Mouse (Mus musculus) liver, adult 2 months (tissue): ENCODE data around the gene Pemt. TPM values are rescaled to one million over a fixed set of nuclear protein-coding genes. Genes with fewer than 3 reads are reported as not detected.

ENCODE experiments used
- DNase-seq: peaks from one replicate; pipeline ENCODE4 v3.0.0-alpha.2; 2011; ENCODE audit warnings: low read depth, low spot score; ENCODE audit errors: extremely low read depth
- H3K27ac ChIP-seq: fragments of 200-500 bp; replicated peaks from 2 replicates; pipeline ENCODE4 v1.5.1; 2012; ENCODE audit warnings: low read depth, mild to moderate bottlenecking, control low read depth, inconsistent platforms, low read length; ENCODE audit not compliant: insufficient read depth
- H3K27me3 ChIP-seq: fragments of 200-500 bp; 2 replicates; pipeline ENCODE4 v1.6.1; 2012; ENCODE audit warnings: mild to moderate bottlenecking, moderate library complexity, low read length, inconsistent platforms; ENCODE audit not compliant: control insufficient read depth, insufficient read depth
- H3K36me3 ChIP-seq: fragments of 200-500 bp; 2 replicates; pipeline ENCODE4 v1.6.1; 2012; ENCODE audit warnings: low read length, inconsistent platforms; ENCODE audit not compliant: control insufficient read depth, insufficient read depth
- H3K4me1 ChIP-seq: fragments of 200-500 bp; 2 replicates; pipeline ENCODE4 v1.6.1; 2011; ENCODE audit warnings: low read length; ENCODE audit not compliant: control insufficient read depth, insufficient read depth
- H3K4me3 ChIP-seq: fragments of 200-500 bp; 2 replicates; pipeline ENCODE4 v1.5.1; 2011; ENCODE audit warnings: low read depth, mild to moderate bottlenecking, control low read depth, low read length, moderate library complexity; ENCODE audit not compliant: insufficient read depth
- H3K79me2 ChIP-seq: fragments of 200-500 bp; 2 replicates; pipeline ENCODE4 v1.6.1; 2012; ENCODE audit warnings: inconsistent platforms, mild to moderate bottlenecking, low read length, moderate library complexity; ENCODE audit not compliant: control insufficient read depth, insufficient read depth
- H3K9ac ChIP-seq: fragments of 200-500 bp; 2 replicates; pipeline ENCODE4 v1.6.1; 2012; ENCODE audit warnings: low read depth, mild to moderate bottlenecking, control low read depth, inconsistent platforms, low read length
- CTCF ChIP-seq: fragments of 200-500 bp; IDR thresholded peaks from 2 replicates; pipeline ENCODE4 v1.5.1; 2011; ENCODE audit warnings: low read depth, low read length, control low read depth
- POLR2A ChIP-seq: fragments of 200-500 bp; IDR thresholded peaks from 2 replicates; pipeline ENCODE4 v1.6.1; 2011; ENCODE audit warnings: low read length, control low read depth; ENCODE audit not compliant: insufficient read depth; ENCODE audit errors: extremely low read depth
- WGBS: fragments of 180-500 bp; shearing (Covaris S2); methylation state at CpG from one replicate; pipeline ENCODE4 v1.1.7; 2018; 5-methylcytosine and 5-hydroxymethylcytosine counted together
- polyA plus RNA-seq: library from polyadenylated mRNA; depleted of rRNA; stranded (reverse); fragments of >200 nt; gene quantifications from 2 replicates; pipeline ENCODE4 v1.2.3, GENCODE M21; 2012
- total RNA-seq: library from RNA; depleted of rRNA; stranded (reverse); fragments of >200 nt; gene quantifications from 2 replicates; pipeline ENCODE4 v1.2.3, GENCODE M21; 2014

Pemt gene
- total and polyA plus RNA-seq, 2 experiments, result 432 to 1,369 TPM

DNA sequence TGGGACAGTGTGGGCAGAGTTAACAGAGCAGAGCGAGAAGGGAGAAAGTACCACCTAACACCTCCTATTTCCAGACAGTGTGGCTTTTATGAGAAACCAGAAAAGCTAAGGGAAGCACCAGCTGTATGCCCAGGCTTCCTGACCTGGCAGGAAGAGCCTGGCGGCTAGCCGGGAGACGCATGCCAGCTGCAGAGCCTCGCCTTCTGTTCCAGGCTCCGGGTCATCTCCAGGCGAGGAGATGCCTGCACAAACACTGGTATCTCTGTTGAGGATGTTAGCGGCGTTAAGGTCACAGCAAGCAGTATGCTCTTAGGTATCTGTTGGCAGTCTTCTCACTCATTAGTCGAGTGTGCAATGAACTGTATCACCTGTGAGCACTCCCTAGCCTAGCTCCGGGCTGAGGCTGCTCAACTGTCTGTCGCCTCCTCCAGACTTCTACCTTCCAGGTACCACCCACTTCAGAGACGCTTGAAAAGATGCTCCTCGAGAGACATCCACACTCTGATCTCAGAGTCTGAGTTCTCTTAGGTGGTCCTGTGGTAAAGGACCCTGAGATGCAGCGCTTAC lies 27.7 kb upstream of the Pemt start:
- no peaks in the 10 kb centered on the region for H3K36me3 ChIP-seq
- H3K27me3 ChIP-seq, result no peaks in the 10 kb centered on the region
- no peak overlapping the region for H3K4me3 ChIP-seq
- H3K9ac ChIP-seq, result no peak overlapping the region
- DNase-seq, result peak; percentile 67
- H3K27ac ChIP-seq, result no peak overlapping the region
- TF ChIP-seq CTCF (no peak), POLR2A (no peak)
- H3K79me2 ChIP-seq, result no peaks in the 10 kb centered on the region
- WGBS, result 48% methylated on average over 15 of the region's 15 CpGs
- peaks cover 2% of the 10 kb centered on the region; the same call in 1 of the 2 replicates for H3K4me1 ChIP-seq

DNA sequence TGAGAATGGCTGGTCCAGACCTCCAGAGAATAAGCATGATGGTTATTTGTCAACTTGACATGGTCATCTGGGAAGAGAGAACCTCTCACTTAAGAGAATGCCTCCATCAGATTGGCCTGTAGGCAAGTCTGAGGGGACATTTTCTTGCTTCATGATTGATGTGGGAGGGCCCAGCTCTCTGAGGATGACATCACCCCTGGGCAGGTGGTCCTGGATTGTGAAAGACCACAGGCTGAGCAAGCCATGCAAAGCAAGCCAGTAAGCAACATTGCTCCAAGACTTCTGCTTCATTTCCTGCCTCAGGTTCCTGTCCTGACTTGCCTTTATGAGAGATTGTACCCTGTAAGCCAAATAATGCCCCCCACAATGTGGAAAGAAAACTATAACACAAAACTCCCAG lies 26.8 kb upstream of the Pemt start:
- Histone ChIP-seq H3K36me3 (no peaks in the 10 kb centered on the region), H3K79me2 (no peaks in the 10 kb centered on the region), H3K9ac (no peak overlapping the region), H3K27ac (no peak overlapping the region), H3K4me3 (no peak overlapping the region), H3K27me3 (no peaks in the 10 kb centered on the region), H3K4me1 (peaks cover 2% of the 10 kb centered on the region; the same call in 1 of the 2 replicates)
- DNase-seq, result no peak
- TF ChIP-seq CTCF, result no peak
- TF ChIP-seq POLR2A, result no peak

DNA sequence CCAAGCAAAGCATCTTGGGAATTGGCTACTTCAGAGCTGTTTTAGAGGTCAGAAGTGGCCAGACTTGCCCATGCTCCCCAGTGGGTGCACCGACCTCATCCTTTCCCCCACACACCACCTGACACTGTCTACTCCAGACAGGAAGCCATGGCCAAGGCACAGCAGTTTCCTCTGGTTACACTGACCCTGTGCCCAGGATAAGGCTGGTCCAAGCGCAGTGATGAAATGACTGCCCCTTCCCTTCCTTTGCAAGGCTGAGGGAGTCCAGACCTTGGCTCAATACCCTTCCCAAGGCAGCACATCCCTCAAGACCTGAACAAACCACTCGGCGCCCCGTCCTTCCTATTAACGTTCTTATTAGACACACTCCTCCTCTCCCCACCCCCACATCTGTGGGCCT lies 24.9 kb upstream of the Pemt start:
- H3K4me1 ChIP-seq, result peaks cover 2% of the 10 kb centered on the region; the same call in 1 of the 2 replicates

DNA sequence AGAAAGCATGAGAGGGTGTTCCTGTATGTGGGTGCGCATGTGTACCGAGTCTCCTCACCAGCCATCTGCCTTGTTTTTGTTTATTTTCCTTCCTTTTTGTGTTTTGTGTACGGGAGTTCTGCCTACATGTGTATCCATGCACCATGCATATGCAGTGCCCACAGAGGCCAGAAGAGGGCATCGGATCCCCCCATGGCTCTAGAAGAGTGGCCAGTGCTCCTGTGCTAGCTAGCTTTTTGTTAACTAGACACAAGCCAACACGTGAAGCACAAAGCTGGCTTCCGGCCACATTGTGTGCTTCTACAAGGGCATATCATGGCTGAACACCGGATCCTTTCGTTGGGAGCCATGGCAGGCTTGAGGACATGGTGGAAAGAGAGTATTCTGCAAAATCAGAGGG lies 24.3 kb upstream of the Pemt start:
- Histone ChIP-seq H3K27ac (no peak overlapping the region), H3K9ac (no peak overlapping the region), H3K79me2 (no peaks in the 10 kb centered on the region), H3K27me3 (no peaks in the 10 kb centered on the region), H3K4me1 (peaks cover 2% of the 10 kb centered on the region; the same call in 1 of the 2 replicates), H3K36me3 (no peaks in the 10 kb centered on the region), H3K4me3 (no peak overlapping the region)
- no peak for TF ChIP-seq POLR2A
- TF ChIP-seq CTCF, result peak; percentile 80
- peak; percentile 43 for DNase-seq
- 54% methylated on average over 8 of the region's 8 CpGs for WGBS

More for the DNA sequence above, 24.9 kb upstream of the Pemt start:
- no peaks in the 10 kb centered on the region for H3K27me3 ChIP-seq
- WGBS, result 83% methylated on average over 6 of the region's 6 CpGs
- H3K4me3 ChIP-seq, result no peak overlapping the region
- no peak overlapping the region for H3K9ac ChIP-seq
- H3K36me3 ChIP-seq, result no peaks in the 10 kb centered on the region
- no peak overlapping the region for H3K27ac ChIP-seq
- no peaks in the 10 kb centered on the region for H3K79me2 ChIP-seq
- no peak for DNase-seq
- TF ChIP-seq POLR2A (no peak), CTCF (no peak)

DNA sequence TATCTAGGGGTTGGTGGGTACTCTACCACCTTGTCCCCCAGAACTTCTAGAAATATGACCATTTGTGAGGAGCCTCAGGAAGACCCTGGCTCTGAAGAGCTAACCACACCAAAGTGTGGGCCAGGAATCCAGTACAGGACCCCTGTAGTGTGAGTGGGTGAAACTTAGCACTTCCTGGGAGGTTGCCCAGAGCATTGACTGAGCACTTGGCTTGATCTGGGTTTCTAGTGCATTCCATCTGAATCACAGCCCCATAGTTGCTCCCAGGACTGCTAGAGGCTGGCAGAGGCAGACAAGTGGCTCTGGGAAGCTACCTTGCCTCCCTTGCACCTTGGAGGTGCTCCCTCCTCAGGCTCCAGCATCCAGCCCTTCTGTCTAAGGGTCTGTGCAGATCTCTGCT lies 22.3 kb upstream of the Pemt start:
- Histone ChIP-seq H3K4me3 (no peak overlapping the region), H3K27me3 (no peaks in the 10 kb centered on the region), H3K79me2 (no peaks in the 10 kb centered on the region), H3K9ac (no peak overlapping the region), H3K36me3 (no peaks in the 10 kb centered on the region), H3K27ac (no peak overlapping the region), H3K4me1 (peaks cover 2% of the 10 kb centered on the region; the same call in 1 of the 2 replicates)
- no peak for TF ChIP-seq CTCF
- TF ChIP-seq POLR2A, result no peak
- DNase-seq, result no peak

DNA sequence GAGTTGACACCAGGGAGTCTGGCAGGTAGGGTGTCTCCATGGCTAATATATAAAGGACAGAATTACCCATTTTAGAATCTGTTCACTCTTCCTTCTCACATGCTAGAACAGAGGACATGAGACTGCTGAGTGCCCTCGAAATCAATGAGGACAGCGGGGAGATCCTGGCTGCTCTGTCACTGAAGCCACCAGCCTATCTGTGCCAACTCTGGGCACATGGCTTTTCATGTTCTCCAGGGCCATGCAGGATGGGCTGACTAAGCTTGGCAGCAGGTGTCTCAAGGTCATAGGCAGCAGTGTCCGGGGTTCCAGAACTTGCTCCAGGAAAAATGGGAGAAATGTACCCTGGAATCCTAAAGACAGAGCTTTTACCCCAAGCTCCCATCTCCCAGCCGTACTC lies 21.4 kb upstream of the Pemt start:
- H3K36me3 ChIP-seq, result no peaks in the 10 kb centered on the region
- no peaks in the 10 kb centered on the region for H3K27me3 ChIP-seq
- WGBS, result 34% methylated on average over 4 of the region's 4 CpGs
- H3K27ac ChIP-seq, result no peak overlapping the region
- H3K79me2 ChIP-seq, result no peaks in the 10 kb centered on the region
- peak; percentile 54 for DNase-seq
- H3K9ac ChIP-seq, result no peak overlapping the region
- no peak overlapping the region for H3K4me3 ChIP-seq
- TF ChIP-seq CTCF (no peak), POLR2A (no peak)
- H3K4me1 ChIP-seq, result peaks cover 2% of the 10 kb centered on the region; the same call in 1 of the 2 replicates
